Mouse (Mus musculus): ENCODE results near the gene Pitpnc1. TPM values are rescaled to one million over a fixed set of nuclear protein-coding genes. Genes with fewer than 3 reads are reported as not detected.
"Not testable (repeated sequence)": the region's sequence is repeated elsewhere in the genome, so short reads cannot be mapped to it uniquely, and the experiment has no call there.

The Pitpnc1 gene
- total RNA-seq (2021) = 10 to 100 TPM; 60.0 to 78.1 TPM
- long read RNA-seq, experiment 1, partial matches to known transcripts = 2 of 37 reads
- long read RNA-seq, experiment 1, other reads (novel, unspliced or antisense) = 35 of 37 reads
- long read RNA-seq, experiment 2, partial matches to known transcripts = 1 of 43 reads
- long read RNA-seq, experiment 2, other reads (novel, unspliced or antisense) = 42 of 43 reads

DNA sequence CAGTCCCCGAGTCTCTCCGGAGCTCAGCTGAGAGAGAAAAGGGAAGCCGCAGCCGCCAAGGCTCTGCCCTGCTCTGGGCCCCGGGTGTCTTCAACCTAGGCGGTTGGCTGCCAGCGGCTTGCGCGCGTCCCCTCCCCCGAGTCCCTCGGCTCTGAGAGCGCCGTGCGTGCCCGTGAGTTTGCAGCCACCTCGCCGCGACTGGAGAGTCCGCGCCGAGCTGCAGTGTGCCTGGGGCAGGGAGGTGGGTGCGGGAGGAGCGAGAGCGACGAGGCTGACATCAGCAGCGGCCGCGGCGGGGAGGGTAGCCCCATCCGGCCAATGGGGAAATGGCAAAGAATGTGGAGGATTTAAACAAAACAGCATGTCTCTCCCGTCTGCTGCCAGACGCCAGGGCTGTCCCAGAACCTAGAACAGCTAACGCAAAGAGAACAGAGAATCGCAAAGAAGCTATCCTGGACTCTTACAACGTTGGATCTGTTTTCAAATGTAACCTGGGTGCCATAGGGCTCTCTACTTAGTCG lies at the start of gene Pitpnc1:
Gene Pitpnc1 (minus strand): TSS at position 179 of the 521 bp plus-strand sequence.
- intact Hi-C loops (cut with DNase I) = loop anchor here (2.0 to 5.0 kb wide), 2 partner anchors 196 to 258 kb away; no protein-coding TSS in a partner anchor
- DNase-seq = peak; percentile 76 to 77

DNA sequence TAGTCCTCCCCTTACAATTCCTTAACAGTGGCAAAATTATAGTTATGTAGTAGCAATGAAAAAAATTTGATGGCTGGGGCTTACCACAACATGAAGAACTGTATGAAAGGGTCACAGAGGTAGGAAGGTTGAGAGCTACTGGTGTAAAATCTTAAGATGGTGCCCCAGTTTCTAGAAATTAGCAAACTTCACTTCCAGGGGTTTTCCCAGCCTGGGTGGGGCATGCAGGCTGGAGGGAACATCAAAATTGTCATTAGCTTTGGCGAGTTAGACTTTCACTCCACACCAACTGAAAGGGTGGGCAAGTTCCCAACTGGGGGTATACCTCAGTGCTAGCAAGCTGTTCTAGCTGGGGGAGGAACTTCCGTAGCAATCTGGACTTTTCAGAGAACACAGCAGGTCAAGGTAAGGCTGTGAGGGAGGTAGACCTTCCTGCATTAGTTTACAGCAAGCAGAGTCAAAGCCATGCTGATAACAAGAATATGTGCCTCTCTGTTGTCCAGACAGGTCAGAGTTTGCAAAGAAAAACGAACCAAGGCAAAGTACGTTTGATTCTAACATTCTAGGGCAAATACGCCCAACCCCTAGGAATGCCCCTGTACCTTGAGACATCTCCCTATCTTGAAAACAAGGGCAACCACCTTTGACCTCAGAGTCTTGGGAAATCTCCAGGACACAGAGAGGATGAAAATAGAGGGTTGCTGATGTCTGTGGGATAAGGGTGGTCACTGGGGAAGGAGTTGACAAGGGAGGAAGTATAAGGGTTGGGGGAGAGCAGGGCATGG lies 48.3 kb upstream of the Pitpnc1 start:
- intact Hi-C loops (cut with DNase I) = no loop called here
- no peak for DNase-seq

DNA sequence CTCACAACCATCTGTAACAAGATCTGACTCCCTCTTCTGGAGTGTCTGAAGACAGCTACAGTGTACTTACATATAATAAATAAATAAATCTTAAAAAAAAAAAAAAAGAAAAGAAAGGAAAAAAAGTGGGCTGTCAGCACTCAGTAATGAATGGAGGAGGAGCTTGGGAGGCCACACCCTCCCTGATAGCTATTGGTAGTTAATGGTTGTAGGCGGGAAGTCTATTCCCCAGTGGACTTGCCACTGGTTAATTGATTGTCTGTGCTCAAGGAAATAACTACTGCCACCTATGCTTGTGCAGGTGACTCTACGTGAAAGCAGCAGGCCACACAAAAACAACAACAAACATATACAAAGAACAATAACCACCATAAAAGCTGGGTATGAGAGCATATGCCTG lies 45.9 kb upstream of the Pitpnc1 start:
- intact Hi-C loops (cut with DNase I) = no loop called here
- no peak for DNase-seq

DNA sequence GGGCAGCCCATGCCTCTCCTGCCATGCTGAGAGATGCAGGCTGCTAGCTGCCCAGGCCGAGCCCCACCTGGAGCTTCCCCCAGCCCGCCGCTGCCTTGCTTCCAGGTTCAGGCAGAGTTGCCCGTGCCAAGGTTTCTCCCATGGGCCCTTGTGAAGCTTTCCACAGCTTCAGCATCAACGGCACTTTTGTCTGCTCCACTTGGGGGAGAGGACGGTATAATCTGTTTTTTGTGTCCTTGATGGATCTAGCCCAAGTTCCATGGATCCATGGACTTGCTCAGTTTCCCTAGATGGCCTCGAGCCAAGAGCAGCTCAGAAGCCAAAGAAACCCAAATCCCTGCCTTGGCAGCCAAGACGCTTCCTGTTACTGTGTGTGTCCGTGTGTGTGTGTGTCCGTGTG lies 42.5 kb upstream of the Pitpnc1 start:
- intact Hi-C loops (cut with DNase I) = loop anchor here (5.0 kb wide), 2 partner anchors 34 to 344 kb away; partner anchors contain the start of gene Helz
- DNase-seq = no peak

DNA sequence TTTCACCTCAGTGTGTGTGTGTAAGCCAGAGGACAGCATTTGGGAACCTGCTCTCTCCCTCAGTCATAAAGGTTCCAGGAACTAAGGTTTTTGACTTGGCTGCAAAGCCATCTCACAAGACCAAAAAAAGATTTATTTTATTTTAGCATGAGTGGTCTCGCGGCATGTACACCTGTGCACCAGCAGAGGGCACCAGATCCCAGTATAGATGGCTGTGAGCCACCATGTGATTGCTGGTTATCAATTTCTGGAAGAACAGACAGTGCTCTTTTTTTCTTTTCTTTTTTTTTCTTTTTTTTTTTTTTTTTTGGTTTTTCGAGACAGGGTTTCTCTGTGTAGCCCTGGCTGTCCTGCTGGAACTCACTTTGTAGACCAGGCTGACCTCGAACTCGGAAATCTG lies 41.5 kb upstream of the Pitpnc1 start:
- intact Hi-C loops (cut with DNase I) = loop anchor here (5.0 kb wide), 2 partner anchors 35 to 345 kb away; partner anchors contain the start of gene Helz
- DNase-seq = peak; percentile 22 to 26

DNA sequence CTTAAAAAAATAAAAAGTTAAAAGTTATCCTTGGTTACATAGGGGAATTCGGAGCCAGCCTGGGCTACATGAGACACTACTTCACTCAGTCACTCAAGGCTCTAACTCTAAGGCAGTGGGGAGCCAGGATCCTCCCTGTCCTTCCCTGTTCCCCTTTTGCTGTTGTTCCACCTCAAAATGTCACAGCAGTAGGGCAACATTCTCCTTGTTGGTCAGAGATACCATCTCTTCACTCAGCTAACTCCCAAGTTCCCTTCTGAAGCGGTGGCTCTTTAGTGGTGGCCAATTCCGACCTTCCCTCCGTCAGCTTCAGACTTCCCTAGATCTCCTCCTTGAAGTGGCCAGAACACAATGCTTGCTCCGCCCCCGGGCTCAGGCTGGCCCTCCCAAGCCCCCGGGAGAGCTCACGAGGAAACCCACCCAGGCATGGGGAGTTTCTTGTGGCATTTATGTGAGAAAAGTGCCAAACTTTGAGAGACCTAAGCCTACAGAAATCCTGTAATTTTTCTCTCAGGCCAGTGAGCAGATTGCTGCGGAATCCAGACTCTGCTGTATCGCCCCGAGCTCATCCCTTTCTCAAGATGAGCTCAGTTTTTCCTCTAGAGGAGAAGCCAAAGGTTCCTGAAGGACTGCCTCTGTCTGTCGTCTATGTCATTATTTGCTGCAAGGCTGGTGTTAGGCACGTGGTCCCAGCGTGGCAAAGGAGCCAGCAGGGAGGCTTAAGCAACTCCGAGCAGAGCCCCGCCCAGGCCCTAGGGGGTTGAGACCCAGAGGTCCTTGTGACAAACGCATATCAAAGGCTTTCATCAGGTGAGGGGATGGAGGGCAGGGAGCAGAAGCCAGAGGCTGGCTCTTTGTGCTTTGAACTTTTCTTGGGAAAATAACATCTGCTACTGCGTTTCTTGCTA lies 40.1 kb upstream of the Pitpnc1 start:
- DNase-seq = peak; percentile 19 to 21
- intact Hi-C loops (cut with DNase I) = loop anchor here (5.0 kb wide), 2 partner anchors 37 to 347 kb away; partner anchors contain the start of gene Helz

DNA sequence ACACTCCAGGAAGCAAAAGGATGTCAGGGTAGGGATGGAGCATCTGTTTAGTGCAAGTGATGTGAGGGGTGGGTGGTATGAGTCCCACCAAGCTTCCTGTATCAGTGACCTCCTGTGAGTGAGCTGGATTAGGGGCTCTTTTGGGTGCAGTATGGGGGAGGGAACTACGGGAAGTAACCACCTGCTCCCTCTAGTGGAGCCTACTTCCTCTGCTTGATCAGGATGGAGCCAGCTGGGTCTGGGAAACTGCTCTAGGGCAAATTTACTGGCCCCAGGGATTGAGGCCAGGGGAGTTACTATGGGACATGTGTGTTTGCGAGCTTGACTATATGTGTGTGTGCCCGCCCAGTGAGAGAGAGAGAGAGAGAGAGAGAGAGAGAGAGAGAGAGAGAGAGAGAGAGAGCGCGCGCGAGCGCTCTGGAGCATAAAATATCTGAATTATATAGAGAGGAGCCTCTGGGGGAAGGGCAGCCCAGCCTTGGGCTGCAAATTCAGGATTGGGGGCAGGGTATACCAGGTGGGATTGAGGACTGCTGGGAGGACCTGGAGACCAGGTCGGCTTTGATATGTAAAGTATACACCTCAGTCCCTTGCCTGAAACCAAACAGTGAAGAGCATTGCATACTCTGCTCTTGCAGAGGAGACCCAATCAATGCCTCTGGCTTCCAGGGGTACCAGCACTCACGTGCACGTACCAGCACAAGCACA lies 39.3 kb upstream of the Pitpnc1 start:
- no peak for DNase-seq
- intact Hi-C loops (cut with DNase I) = loop anchor here (5.0 kb wide), 2 partner anchors 38 to 348 kb away; partner anchors contain the start of gene Helz

DNA sequence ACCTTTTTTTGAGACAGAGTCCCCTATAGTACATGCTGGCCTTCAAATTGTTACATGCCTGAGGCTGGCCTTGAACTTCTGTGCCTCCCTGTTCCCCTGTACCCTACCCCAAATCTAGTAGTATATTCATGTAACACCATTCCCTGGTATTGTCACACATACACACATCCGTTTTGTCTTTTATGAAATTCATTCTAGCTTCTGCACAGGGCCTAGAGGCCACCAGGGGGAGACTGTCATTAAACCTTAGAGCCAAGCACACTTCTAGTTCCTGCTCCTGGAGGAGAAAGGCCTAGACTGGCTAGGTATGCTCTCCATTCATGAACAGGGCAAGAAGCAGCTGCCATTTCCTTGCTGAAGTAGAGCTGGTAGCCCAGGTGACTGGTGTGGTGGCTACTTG lies 35.8 kb upstream of the Pitpnc1 start:
- no peak for DNase-seq
- intact Hi-C loops (cut with DNase I) = no loop called here

DNA sequence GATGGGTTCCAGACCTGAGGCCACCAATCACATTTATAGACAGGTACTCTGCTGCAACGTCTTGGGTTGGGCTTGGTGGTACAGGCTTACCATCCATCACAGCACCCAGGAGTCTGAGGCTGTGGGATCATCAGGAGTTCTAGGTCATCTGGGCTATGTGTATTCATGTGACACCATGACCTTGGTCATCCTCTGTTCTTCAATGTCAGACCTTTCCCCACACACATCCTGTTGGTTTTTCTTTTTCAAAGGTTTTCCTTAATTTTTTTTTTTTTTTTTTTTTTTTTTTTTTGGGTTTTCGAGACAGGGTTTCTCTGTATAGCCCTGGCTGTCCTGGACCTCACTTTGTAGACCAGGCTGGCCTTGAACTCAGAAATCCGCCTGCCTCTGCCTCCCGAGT lies 33.9 kb upstream of the Pitpnc1 start:
- DNase-seq = not testable (repeated sequence)

DNA sequence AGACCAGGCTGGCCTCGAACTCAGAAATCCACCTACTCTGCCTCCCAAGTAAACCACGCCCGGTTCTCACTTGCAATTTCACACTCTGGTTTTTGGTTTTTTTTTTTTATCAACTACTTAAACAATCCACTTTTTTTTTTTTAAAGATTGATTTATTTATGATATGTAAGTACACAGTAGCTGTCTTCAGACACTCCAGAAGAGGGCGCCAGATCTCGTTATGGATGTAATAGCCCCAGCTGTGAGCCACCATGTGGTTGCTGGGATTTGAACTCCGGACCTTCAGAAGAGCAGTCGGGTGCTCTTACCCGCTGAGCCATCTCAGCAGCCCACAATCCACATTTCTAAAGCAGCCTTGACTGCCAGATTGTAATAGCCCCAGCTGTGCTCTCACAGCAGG lies 32.3 kb upstream of the Pitpnc1 start:
- intact Hi-C loops (cut with DNase I) = no loop called here
- DNase-seq = no peak

More for the DNA sequence above, 33.9 kb upstream of the Pitpnc1 start:
- intact Hi-C loops (cut with DNase I) = not testable (repeated sequence)

DNA sequence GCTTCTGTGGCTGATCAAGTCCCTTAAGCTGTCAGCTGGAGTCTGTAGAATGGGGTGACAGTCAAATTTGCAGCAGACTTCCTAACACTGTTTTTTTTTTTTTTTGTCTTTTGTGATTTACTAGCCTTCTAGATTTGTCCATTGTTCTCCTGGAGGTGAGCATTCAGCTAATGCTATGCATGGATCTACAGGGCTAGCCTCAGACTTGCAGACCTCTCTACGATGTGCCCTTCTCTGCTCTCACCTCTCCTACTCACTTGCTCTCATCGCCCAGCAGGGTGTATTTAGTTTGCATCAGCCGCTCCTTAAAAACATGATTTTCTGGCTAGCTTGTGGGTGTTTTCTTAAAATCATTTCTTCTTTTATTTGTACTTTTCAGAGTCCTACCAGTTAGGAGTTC lies 13.8 kb upstream of the Pitpnc1 start:
- intact Hi-C loops (cut with DNase I) = no loop called here
- no peak for DNase-seq

DNA sequence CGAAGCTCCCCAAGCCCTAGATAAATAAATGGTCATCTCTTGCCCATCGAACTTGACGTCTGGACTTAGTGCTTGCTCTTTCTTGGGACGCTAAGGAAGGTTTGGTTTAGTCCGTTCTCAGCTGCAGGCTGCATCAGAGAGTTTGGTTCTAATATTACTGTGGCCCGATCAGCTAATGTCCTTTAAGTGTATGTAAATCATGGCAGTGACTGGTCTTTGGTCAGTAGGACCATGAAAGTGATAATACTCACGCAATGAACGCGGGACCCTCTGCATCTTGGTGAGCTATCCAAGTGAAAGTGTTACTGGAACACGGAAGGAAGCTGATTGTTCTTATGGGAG lies 9.3 kb upstream of the Pitpnc1 start:
- no peak for DNase-seq
- intact Hi-C loops (cut with DNase I) = no loop called here

DNA sequence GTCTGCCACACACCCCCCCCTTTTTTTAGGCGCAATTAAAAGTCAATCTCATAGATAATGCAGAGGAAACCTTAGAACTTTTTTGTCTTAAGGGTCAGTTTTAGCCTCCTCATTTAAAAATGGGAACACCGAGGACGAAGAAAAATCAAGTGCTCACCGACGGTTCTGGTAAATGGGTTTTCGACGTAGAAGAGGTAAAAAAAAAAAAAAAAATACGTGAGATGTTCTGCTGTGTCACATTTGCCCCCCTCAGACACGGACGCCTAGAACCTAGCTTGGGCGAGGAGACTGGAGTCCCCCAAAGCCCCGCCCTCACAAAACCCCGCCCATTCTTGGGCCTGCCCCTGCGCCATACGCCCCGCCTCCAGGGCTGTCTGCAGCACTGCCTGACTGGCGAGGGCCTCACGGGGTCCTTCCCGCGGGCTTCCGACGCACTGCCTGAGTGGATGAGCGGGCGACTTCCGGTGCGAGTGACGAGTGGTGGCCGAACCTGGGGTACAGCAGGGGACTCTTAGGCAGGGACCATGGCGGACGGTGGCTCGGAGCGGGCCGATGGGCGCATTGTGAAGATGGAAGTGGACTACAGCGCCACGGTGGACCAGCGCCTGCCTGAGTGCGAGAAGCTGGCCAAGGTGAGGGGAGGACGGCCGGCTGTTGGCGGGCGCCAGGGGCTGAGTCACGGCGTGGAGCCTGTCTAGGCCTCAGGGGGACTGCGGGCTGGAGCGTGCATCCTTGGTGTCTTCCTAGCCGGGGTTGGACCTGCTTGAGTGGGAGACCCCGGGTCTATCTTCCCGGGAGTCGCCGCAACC lies 8.8 kb upstream of the Pitpnc1 start, which contains the start of gene Psmd12:
Gene Psmd12 (plus strand): TSS at position 432 of the 809 bp plus-strand sequence.
- intact Hi-C loops (cut with DNase I) = no loop called here

DNA sequence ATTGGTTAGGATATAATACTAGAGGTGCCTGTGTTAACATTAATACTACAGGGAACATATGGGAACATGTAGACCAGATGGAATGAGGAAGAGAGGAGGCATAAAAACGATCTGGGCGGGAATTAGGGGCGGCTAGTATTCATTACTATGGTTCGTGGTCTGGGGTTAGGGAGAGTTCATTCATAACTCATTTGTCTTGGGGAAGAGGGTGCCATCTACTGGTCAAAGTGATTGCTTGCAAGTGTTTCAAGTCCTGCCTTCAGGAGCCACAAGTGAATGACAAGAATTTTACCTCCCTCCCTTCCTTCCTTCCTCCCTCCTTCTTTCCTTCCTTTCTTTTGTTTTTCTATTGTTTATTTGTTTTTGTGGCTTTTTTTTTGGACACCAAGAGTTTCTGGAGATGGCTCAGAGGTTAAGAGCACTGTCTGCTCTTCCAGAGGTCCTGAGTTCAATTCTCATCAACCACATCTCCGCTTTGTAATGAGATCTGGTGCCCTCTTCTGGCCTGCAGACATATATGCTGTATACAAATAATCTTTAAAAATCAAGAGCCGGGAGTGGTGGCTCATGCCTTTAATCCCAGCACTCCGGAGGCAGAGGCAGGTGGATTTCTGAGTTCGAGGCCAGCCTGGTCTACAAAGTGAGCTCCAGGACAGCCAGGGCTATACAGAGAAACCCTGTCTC lies 2.8 kb upstream of the Pitpnc1 start:
- intact Hi-C loops (cut with DNase I) = loop anchor here (5.0 kb wide), 1 partner anchor 261 kb away; no protein-coding TSS in a partner anchor
- no peak for DNase-seq

More for the DNA sequence above, 8.8 kb upstream of the Pitpnc1 start, which contains the start of gene Psmd12:
- peak; percentile 92 to 96 for DNase-seq

DNA sequence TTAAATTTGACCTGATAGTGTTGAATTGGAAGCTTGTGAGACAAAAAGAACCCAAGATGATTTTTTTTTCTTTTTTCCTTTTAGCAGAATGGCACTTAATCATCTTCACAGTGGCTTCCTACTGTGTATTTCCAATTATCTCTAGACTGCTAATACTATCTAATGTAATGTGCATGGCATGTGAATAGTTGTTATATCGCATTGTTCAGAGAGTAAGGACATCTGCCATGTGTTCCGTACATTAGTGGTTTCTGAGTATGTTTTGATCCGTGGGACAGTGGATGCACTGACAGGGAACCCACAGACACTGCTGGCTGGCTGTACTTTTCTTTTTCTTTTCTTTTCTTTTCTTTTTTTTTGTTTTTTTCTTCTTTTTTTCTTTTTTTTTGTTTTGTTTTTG lies 1.8 kb upstream of the Pitpnc1 start:
- DNase-seq = no peak
- intact Hi-C loops (cut with DNase I) = loop anchor here (5.0 kb wide), 1 partner anchor 260 kb away; no protein-coding TSS in a partner anchor

DNA sequence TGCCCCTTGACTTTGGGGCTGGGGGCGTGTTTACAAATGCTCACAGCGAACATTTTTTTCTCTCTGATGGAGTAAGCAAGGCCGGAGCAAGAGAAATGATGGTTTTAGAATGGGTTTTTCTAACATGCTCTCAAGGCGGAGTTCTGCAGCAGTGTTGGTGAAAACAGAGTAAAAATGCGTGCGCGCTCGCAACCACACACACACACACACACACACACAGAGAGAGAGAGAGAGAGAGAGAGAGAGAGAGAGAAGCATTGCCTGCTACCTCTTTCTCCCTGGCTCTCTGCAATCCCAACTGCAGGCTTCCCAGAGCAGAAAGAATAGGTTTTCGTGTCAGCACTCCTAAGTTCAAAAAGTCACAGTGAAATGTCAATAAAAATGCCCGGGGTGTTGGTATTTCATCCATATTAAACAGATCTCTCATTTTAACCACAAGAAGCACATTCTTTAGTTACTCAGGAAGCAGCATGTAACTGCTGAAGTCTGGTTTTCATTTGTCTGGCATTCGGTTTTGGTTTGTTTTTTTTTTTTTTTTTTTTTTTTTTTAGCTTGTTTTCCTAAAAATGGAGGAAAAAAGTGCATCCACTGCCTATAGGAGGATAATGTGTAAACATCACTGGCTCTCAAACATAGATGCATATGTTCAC lies 697 bp upstream of the Pitpnc1 start:
- intact Hi-C loops (cut with DNase I) = loop anchor here (2.0 to 5.0 kb wide), 2 partner anchors 196 to 259 kb away; no protein-coding TSS in a partner anchor
- no peak for DNase-seq

Data from gastrocnemius, postnatal 36 days (tissue).